Mouse (Mus musculus) limb, embryonic 14.5 days (tissue): ENCODE data around the gene Gm10337. TPM values are rescaled to one million over a fixed set of nuclear protein-coding genes. Genes with fewer than 3 reads are reported as not detected.
A peak's percentile ranks its signal among the peaks of the same experiment; 100 is the strongest.

ENCODE experiments used
- ATAC-seq: fragments of 200-750 bp; cut with Nextera tagmentation; 2 replicates; pipeline ENCODE4 v1.8.0; 2017; ENCODE audit warnings: low read depth, moderate number of reproducible peaks, moderate TSS enrichment; ENCODE audit not compliant: low FRiP score
- DNase-seq: peaks from one replicate; pipeline ENCODE4 v3.0.0-alpha.2; 2015; ENCODE audit warnings: low spot score
- H3K27ac ChIP-seq: fragments of 300-500 bp; sonication (generic); replicated peaks from 2 replicates; pipeline ENCODE4 v1.5.1; 2014; ENCODE audit warnings: low read depth, mild to moderate bottlenecking, low read length, moderate library complexity, mixed read lengths
- H3K27me3 ChIP-seq: fragments of 300-500 bp; sonication (generic); 2 replicates; pipeline ENCODE4 v1.6.1; 2014; ENCODE audit warnings: low read length, mixed read lengths; ENCODE audit not compliant: control insufficient read depth, insufficient read depth
- H3K36me3 ChIP-seq: fragments of 300-500 bp; sonication (generic); 2 replicates; pipeline ENCODE4 v1.6.1; 2014; ENCODE audit warnings: mild to moderate bottlenecking, low read length, moderate library complexity, mixed read lengths; ENCODE audit not compliant: control insufficient read depth, insufficient read depth
- H3K4me1 ChIP-seq: fragments of 300-500 bp; sonication (generic); 2 replicates; pipeline ENCODE4 v1.6.1; 2014; ENCODE audit warnings: antibody characterized with exemption, low read length, mixed read lengths; ENCODE audit not compliant: control insufficient read depth, insufficient read depth
- H3K4me2 ChIP-seq: fragments of 300-500 bp; sonication (generic); replicated peaks from 2 replicates; pipeline ENCODE4 v1.6.1; 2014; ENCODE audit warnings: low read depth, mild to moderate bottlenecking, low read length, moderate library complexity; ENCODE audit not compliant: severe bottlenecking
- H3K4me3 ChIP-seq: fragments of 300-500 bp; sonication (generic); replicated peaks from 2 replicates; pipeline ENCODE4 v1.5.1; 2014; ENCODE audit warnings: low read length
- H3K9ac ChIP-seq: fragments of 300-500 bp; sonication (generic); 2 replicates; pipeline ENCODE4 v1.6.1; 2014; ENCODE audit warnings: mild to moderate bottlenecking, low read depth, low read length, moderate library complexity; ENCODE audit not compliant: severe bottlenecking
- H3K9me3 ChIP-seq: fragments of 300-500 bp; sonication (generic); 2 replicates; pipeline ENCODE4 v1.6.1; 2016; ENCODE audit warnings: low read length; ENCODE audit not compliant: control insufficient read depth
- POLR2A ChIP-seq: fragments of 200-500 bp; IDR thresholded peaks from 2 replicates; pipeline ENCODE4 v1.8.0; 2012; ENCODE audit warnings: inconsistent platforms, mild to moderate bottlenecking, moderate library complexity, borderline replicate concordance; ENCODE audit not compliant: insufficient read depth, insufficient read length; ENCODE audit errors: extremely low read depth
- WGBS: fragments of 180-500 bp; shearing (Covaris S2); extraction: QIAGEN DNeasy Blood & Tissue Kit; methylation state at CpG from one replicate; pipeline ENCODE4 v1.1.7; 2014; 5-methylcytosine and 5-hydroxymethylcytosine counted together
- polyA plus RNA-seq, 2 experiments: library from polyadenylated mRNA; depleted of rRNA in 1 of 2; stranded (reverse) in 1 of 2; unstranded in 1 of 2; fragments of >200 nt; fragmentation: Nextera tagmentation in 1 of 2; extraction: Ambion mirVana in 1 of 2; gene quantifications; 2 replicates each; pipeline versions ENCODE4 v1.2.1 to v1.2.3; 2012 to 2014

Gene Gm10337
- polyA plus RNA-seq, 2 experiments, result not detected

DNA sequence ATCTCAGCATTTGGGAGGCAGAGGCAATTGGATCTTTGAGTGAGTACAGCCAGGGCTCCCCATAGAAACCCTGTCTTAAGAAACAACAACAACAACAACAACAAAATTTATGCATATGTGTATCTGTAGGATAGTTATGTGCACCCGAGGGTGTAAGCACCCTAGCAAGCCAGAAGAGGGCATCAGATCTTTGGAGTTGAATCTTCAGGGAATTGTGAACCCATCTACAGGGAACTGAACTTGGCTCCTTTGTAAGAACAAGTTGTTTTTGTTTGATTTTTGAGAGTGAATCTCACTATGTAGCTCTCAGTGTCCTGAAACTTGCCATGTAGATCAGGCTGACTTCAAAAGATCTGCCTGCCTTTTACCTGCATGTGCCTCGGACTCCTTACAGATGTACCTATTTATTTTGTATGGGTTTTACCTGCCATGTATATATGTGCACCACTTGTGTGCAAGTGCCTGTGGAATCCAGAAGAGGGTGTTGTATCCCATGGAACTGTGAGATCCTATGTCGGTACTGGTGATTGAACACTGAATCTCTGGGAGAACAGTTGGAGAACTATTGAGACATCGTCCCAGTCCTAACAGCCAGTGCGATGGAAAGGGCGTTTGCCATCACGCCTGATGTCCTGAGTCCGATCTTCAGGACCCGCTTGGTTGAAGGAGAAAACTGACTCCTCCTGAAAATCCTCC lies 34.7 kb upstream of the Gm10337 start:
- 95% methylated on average over 9 of the region's 9 CpGs for WGBS
- ATAC-seq, result no peak

DNA sequence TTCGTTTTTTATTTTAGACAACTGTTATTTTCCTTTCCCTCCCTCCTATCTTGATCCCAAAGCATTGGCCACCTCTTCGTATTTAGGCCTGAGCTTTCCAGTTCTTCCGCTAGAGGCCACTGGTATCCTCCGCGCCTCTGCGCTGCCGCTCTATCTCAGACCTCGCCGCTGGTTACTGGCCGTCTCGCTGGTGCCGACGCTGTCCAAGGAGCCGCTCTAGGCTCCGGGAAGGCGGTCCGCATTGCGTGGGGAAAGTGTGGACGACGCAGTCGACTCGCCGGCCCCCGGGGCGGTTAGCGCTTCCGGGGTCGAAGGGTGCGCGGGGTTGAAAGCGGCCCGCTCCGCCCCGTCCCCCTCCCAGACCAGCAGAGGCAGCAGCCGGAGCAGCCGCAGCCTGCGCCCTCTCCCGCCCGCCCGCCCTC lies 33.3 kb upstream of the Gm10337 start, which contains the start of gene Pcbp2:
Gene Pcbp2 (plus strand): TSS at position 357 of the 422 bp plus-strand sequence.
- peaks cover 7% of the 10 kb centered on the region; the same call in 1 of the 2 replicates for H3K4me1 ChIP-seq
- H3K27ac ChIP-seq, result peak within 1 kb of the TSS; percentile 98
- ATAC-seq (peak; percentile 97), DNase-seq (peak; percentile 98)
- peak within 1 kb of the TSS; percentile 94 for H3K9ac ChIP-seq
- 0 out of 2 replicates have a peak, but pooled peaks have one; percentile 37 for TF ChIP-seq POLR2A
- peaks cover 19% of the 10 kb centered on the region for H3K36me3 ChIP-seq
- H3K4me3 ChIP-seq, result peak within 1 kb of the TSS; percentile 84
- H3K9me3 ChIP-seq, result no peaks in the 10 kb centered on the region
- WGBS, result under 1% methylated on average over 27 of the region's 40 CpGs
- no peaks in the 10 kb centered on the region for H3K27me3 ChIP-seq
- H3K4me2 ChIP-seq, result peak within 1 kb of the TSS; percentile 52

More for the DNA sequence above, 34.7 kb upstream of the Gm10337 start:
- H3K27ac ChIP-seq, result no peak overlapping the region
- H3K4me1 ChIP-seq, result peaks cover 7% of the 10 kb centered on the region; the same call in 1 of the 2 replicates
- no peak overlapping the region for H3K4me2 ChIP-seq
- no peak for TF ChIP-seq POLR2A
- H3K9me3 ChIP-seq, result no peaks in the 10 kb centered on the region
- H3K27me3 ChIP-seq, result no peaks in the 10 kb centered on the region
- H3K9ac ChIP-seq, result no peak overlapping the region
- DNase-seq, result no peak
- no peak overlapping the region for H3K4me3 ChIP-seq
- H3K36me3 ChIP-seq, result peaks cover 5% of the 10 kb centered on the region

DNA sequence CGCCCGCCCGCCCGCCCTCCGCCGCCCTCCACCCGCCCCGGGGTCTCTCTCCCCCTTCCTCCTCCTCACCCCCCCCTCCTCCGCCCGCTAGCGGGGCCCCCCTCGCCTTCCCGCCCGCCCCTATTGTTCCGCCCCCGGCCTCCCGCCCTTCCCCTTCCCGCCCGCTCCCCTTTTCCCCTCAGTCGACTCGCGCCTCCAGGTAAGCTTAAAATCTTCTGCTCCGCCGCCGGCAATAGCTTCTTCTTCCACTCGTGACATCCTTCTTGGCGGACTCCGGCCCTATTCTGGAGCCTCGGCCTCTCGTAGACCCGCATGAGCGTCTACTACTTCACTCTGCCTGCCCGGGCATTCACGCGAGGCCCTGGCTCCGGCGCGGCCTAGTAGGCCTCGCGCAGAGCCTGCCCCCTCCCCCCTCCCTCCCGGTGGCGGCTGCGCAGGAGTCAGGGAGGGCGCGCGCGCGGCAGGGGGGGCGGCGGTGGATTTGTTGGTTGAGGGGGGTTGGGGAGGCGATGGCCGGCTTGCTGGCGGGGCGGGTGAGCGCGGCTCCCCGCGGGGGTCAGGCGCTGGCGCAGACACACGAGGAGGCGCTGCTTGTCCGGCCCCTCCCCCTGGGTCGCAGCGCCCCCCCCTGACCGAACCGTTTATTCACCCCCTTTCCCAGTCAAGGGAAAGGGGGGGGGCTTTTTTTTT lies 32.8 kb upstream of the Gm10337 start:
- WGBS, result 2% methylated on average over 22 of the region's 67 CpGs
- TF ChIP-seq POLR2A, result no peak
- Histone ChIP-seq H3K4me2 (peak overlapping the region; percentile 52), H3K27me3 (no peaks in the 10 kb centered on the region), H3K9me3 (no peaks in the 10 kb centered on the region), H3K4me1 (peaks cover 7% of the 10 kb centered on the region; the same call in 1 of the 2 replicates), H3K27ac (peak overlapping the region; percentile 98), H3K9ac (peak overlapping the region; percentile 94), H3K36me3 (peaks cover 24% of the 10 kb centered on the region), H3K4me3 (peak overlapping the region; percentile 84)
- ATAC-seq (peak; percentile 62), DNase-seq (peak; percentile 85)

DNA sequence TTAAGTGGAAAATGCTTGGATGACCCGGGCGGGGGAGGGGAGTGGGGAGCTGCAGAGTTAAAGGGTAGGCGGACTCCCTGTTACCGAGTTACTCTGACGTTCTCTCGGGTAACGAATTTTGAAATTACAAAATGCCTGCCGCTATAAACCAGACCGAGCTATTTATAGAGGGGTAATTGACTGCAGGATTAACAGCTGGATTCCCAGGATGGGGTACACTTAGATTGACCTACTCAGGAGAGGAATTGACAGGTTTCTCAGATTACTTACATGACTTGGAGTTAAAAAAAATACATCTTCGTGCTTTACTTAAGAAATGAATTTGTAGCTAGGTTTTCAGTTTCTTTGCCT lies 32.3 kb upstream of the Gm10337 start:
- DNase-seq, result no peak
- Histone ChIP-seq H3K27me3 (no peaks in the 10 kb centered on the region), H3K4me1 (peaks cover 7% of the 10 kb centered on the region; the same call in 1 of the 2 replicates), H3K27ac (peak overlapping the region; percentile 98), H3K4me2 (peak overlapping the region; percentile 52), H3K36me3 (peaks cover 29% of the 10 kb centered on the region), H3K9me3 (no peaks in the 10 kb centered on the region), H3K4me3 (peak overlapping the region; percentile 84), H3K9ac (peak overlapping the region; percentile 94)
- WGBS, result 4% methylated on average over 10 of the region's 10 CpGs
- ATAC-seq, result no peak; the same call in 1 of the 2 replicates
- TF ChIP-seq POLR2A, result no peak

DNA sequence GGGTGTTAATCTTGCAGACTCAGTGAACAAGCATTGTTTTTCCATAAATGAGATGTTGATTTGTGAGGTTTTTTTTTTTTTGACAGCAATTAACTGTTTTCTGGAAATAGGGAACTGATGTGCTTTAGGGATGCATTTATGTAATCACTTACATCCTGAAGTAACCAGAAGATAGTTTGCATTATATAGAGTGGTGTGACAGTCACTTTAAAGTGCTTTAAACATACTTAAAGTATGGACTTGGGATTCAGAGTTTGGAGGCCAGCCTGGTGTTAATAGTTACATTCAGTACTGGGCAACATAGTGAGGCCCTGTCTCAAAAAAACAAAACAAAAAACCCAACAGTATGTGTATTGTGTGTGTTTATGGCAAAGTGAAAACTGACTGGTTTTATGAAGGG lies 31.8 kb upstream of the Gm10337 start:
- peak overlapping the region; percentile 84 for H3K4me3 ChIP-seq
- H3K4me1 ChIP-seq, result peaks cover 7% of the 10 kb centered on the region; the same call in 1 of the 2 replicates
- no peak for TF ChIP-seq POLR2A
- H3K27ac ChIP-seq, result no peak overlapping the region
- H3K9ac ChIP-seq, result peak overlapping the region; percentile 94
- H3K4me2 ChIP-seq, result peak overlapping the region; percentile 52
- no peaks in the 10 kb centered on the region for H3K27me3 ChIP-seq
- no peak for DNase-seq
- no peak for ATAC-seq
- peaks cover 34% of the 10 kb centered on the region for H3K36me3 ChIP-seq
- no peaks in the 10 kb centered on the region for H3K9me3 ChIP-seq
